Mouse (Mus musculus) cerebellum, adult 8-10 months (tissue): ENCODE data around the gene Ilf3.

Experiments
- DNase-seq: peaks from one replicate; pipeline ENCODE4 v3.0.0; 2022

Ilf3 gene

GRCm38 (mm10) chr9:21405525-21405924 lies 37.9 kb downstream of the Ilf3 start:
- no peak for DNase-seq

- no peak for DNase-seq
These were observed 40.3 kb downstream of the Ilf3 start for GRCm38 (mm10) chr9:21407951-21408350.

GRCm38 (mm10) chr9:21408624-21409023 lies 41.0 kb downstream of the Ilf3 start:
- no peak for DNase-seq

GRCm38 (mm10) chr9:21409592-21410317 lies 42.1 kb downstream of the Ilf3 start:
- peak; percentile 84 for DNase-seq

GRCm38 (mm10) chr9:21411669-21412550 lies 44.2 kb downstream of the Ilf3 start, which contains the start of gene Qtrt1:
Gene Qtrt1, plus strand, starts transcription at chr9:21411837.
- DNase-seq, result peak; percentile 78

GRCm38 (mm10) chr9:21417866-21418265 lies 50.2 kb downstream of the Ilf3 start:
- no peak for DNase-seq

- no peak for DNase-seq
These were observed 52.0 kb downstream of the Ilf3 start for GRCm38 (mm10) chr9:21419646-21420045.

GRCm38 (mm10) chr9:21424631-21425555 lies 57.2 kb downstream of the Ilf3 start, which contains the start of gene Dnm2:
Gene Dnm2, plus strand, starts transcription at chr9:21424908.
- DNase-seq, result peak; percentile 100

GRCm38 (mm10) chr9:21425556-21425945 lies 57.9 kb downstream of the Ilf3 start:
- DNase-seq, result peak; percentile 57

- no peak for DNase-seq
These were observed 58.3 kb downstream of the Ilf3 start for GRCm38 (mm10) chr9:21426013-21426412.

GRCm38 (mm10) chr9:21426525-21426924 lies 58.9 kb downstream of the Ilf3 start:
- no peak for DNase-seq

GRCm38 (mm10) chr9:21427773-21428172 lies 60.1 kb downstream of the Ilf3 start:
- DNase-seq, result peak; percentile 51

- DNase-seq, result no peak
These were observed 60.5 kb downstream of the Ilf3 start for GRCm38 (mm10) chr9:21428178-21428577.

- DNase-seq, result no peak
These were observed 63.1 kb downstream of the Ilf3 start for GRCm38 (mm10) chr9:21430724-21431123.

GRCm38 (mm10) chr9:21432066-21432465 lies 64.4 kb downstream of the Ilf3 start:
- no peak for DNase-seq

- DNase-seq, result peak; percentile 63
These were observed 66.1 kb downstream of the Ilf3 start for GRCm38 (mm10) chr9:21433766-21434165.

- DNase-seq, result no peak
These were observed 66.7 kb downstream of the Ilf3 start for GRCm38 (mm10) chr9:21434410-21434809.

GRCm38 (mm10) chr9:21435777-21436635 lies 68.3 kb downstream of the Ilf3 start:
- no peak for DNase-seq

- no peak for DNase-seq
These were observed 69.9 kb downstream of the Ilf3 start for GRCm38 (mm10) chr9:21437577-21437976.

GRCm38 (mm10) chr9:21438219-21438618 lies 70.5 kb downstream of the Ilf3 start:
- DNase-seq, result no peak

- no peak for DNase-seq
These were observed 71.8 kb downstream of the Ilf3 start for GRCm38 (mm10) chr9:21439456-21439855.

GRCm38 (mm10) chr9:21439914-21440313 lies 72.2 kb downstream of the Ilf3 start:
- no peak for DNase-seq
